Mouse (Mus musculus) hindlimb bud, embryonic 11.5 days (tissue): Measurements from ENCODE around the gene Smarcd1.
"Not testable (repeated sequence)": the region's sequence is repeated elsewhere in the genome, so short reads cannot be mapped to it uniquely, and the experiment has no call there.

Experiments used
- DNase-seq: peaks from one replicate; pipeline ENCODE4 v3.0.0-alpha.2; 2012; ENCODE audit warnings: low read depth, low spot score; ENCODE audit errors: extremely low spot score

The Smarcd1 gene

GRCm38 (mm10) chr15:99682880-99683279, 19.0 kb upstream of the Smarcd1 start:
- no peak for DNase-seq

DNA sequence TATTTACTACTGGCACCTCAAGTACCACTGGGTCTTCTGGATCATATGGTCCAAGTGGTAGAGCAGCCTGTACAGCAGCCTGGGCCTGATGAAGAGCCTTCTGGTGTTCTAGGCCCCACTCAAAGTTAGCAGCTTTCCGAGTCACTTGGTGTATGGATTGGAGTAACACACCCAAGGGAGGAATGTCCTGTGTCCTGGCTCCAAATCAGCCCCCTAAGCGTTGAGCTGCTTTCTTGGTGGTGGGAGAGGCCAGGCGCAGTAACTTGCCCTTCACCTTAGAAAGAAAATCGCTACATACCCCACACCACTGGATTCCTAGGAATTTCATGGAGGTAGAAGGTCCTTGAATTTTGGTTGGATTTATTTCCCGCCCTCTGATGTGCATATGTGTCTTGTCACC, 17.8 kb upstream of the Smarcd1 start:
- no peak for DNase-seq

DNA sequence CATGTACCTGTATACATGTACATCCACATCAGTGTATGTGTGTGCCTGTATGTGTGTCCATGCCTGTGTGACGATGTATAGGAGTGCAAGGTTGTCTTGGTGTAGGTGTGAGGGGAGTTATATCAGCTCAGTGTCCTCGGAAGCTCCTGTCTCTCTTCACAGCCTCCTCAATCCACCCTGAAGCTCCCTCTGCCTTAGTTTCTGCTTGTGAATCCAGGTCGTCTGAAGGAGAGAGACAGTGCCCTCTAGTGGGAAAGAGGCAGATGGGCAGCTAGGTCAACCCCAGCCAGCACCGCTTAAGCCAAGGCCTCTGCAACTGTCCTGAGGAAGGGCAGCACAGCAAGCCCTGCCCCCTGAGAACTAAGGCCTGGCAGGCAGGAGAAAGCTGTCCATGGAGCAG, 13.2 kb upstream of the Smarcd1 start:
- DNase-seq = no peak

- no peak for DNase-seq
Measured at GRCm38 (mm10) chr15:99690924-99691323, 11.0 kb upstream of the Smarcd1 start.

DNA sequence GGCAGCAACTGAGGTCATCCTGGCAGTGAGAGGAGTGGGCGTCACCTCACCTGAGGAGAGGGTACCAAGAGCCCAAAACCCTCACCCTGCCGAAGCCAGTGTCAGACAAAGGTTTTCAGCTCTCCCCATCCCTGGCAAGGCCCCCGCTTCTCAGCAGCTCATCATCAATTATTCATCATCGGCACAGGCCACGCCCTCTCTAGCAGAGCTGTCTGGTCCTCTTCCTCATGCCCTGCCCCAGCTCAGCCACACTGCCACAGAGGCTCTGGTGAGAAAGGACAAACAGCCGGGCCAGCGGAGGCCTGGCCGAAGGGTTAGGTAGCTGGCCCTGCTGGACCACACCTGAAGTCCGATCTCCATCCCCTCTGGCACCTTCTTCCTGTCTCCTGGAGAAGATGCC, 10.0 kb upstream of the Smarcd1 start:
- DNase-seq = no peak

GRCm38 (mm10) chr15:99697309-99697708, 4.6 kb upstream of the Smarcd1 start:
- DNase-seq = no peak

- DNase-seq = no peak
Measured at GRCm38 (mm10) chr15:99698533-99699085, 3.3 kb upstream of the Smarcd1 start.

DNA sequence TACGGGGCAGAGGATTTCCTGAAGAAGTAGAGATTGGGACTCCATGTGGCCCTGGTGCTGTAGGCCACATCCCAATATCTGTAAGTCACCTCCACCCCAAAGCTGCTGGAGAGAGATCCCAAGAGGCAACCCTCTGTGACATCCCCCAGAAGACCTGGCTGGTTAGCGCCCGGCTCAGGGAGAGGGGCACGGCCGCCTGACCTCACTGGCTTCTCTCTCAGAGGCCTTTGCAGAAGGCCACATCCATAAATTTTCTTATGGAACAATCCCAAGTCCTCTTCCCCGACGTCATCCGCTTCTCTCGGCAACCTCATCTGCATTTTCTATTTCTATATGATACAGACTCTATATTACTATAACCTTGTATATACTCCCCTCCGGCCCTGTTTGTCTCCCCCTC, 2.2 kb upstream of the Smarcd1 start:
- DNase-seq = no peak

DNA sequence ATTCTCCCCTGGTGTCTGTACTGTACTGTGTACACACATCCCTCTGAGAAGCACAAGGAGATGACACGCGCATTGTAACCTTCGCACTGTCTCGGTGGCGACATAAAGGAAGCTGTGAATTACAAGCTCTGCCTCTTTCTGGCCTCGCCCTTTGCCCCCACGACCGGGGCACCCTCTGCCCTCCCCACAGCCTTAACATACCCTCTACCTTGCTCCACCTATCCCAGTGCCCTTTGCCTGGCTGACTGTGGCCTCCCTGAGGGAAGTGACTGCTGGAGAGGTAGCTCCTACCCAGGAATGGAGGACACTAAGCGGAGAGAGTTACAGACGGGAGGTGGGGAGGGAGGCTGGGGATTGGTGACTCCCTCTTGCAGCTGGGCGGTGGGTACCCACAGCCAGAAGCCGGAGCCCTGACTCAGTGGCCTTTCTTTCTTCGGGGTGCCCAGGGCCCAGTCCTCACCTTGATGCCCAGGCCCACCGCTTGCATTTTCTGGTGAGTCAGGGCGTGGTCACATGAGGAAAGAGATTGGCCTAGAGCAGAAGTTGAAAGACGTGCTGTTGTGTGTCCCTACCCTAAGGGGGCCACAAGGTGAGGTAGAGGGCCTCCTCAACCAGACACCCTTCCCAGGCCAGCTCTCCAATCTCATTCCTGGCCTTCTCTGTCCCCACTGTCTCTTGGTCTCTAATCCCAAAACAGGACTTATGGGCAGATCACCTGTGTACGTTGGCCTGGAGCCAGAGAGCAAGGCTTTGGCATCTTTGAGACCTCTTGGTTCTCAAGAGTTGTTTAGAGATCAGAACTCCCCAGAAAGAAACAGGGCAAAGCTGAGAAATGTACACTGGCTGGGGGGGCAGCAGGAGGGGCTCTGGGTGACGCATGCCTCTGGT, 1.5 kb upstream of the Smarcd1 start:
- DNase-seq = no peak

GRCm38 (mm10) chr15:99701640-99701998, 310 bp upstream of the Smarcd1 start:
- DNase-seq = not testable (repeated sequence)

GRCm38 (mm10) chr15:99703104-99703503, 1.2 kb downstream of the Smarcd1 start:
- DNase-seq = no peak

DNA sequence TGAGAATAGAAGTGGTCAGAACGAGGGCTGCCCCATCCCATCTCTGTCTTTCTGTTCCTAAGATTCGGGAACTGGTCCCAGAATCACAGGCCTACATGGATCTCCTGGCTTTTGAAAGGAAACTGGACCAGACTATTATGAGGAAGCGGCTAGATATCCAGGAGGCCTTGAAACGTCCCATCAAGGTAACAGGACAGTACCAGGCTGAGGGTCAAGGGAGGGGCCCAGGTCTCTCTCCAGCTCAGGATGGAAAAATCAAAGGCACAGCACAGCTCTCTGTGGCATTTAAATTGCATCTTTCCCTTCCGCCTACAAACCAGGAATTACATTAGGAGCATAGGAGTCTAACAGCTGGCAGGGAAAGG, 1.7 kb downstream of the Smarcd1 start:
- no peak for DNase-seq

DNA sequence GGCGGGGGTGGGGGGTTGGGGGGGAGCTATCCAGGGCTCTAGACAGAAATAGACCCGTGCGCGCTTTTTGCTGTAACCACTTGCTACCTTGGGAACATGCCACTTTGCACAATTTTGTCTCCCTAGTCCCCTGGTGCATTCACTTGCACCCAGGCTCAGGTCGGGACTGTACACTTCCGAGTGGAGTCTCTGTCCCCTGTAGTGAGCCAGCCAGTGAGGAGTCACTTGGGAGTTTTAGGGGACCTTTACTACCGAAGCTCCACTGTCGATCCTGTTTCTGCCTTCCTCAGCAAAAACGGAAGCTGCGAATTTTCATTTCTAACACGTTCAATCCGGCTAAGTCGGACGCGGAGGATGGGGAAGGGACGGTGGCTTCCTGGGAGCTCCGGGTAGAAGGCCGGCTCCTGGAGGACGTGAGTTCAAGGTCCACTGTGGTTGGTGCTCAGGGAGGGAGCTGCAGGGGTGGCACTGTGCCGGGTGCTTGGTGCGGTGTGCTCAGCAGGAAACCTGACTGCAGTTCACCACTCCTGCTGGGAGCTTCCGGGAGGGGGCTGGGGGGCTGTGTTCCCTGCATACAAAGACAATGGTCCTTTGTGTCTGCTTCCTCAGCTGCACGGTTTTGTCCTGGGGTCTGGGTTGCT, 2.2 kb downstream of the Smarcd1 start:
- DNase-seq = no peak

DNA sequence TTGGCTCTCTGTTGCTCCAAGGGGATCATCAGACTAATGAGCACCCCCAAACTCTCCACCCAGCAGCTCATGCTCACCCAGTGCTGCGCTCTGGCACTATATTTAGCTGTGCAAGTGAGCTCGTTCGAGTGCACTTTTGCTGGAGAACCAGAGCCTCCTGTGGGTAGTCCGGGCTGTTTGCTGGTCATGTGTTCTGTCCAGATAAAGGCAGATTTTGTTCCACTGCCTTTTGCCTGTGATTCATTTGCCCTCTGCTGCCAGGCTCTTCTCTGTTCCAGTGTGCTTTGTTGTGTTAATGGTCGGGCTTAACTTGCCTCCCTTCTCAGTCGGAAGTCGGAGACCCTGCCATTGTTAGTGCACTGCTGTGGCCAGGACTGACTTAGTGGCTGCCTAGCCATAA, 3.0 kb downstream of the Smarcd1 start:
- no peak for DNase-seq

- no peak for DNase-seq
Measured at GRCm38 (mm10) chr15:99705440-99706048, 3.6 kb downstream of the Smarcd1 start, which contains the start of gene Gm17349. TSS of gene Gm17349 (minus strand) at chr15:99705490.

DNA sequence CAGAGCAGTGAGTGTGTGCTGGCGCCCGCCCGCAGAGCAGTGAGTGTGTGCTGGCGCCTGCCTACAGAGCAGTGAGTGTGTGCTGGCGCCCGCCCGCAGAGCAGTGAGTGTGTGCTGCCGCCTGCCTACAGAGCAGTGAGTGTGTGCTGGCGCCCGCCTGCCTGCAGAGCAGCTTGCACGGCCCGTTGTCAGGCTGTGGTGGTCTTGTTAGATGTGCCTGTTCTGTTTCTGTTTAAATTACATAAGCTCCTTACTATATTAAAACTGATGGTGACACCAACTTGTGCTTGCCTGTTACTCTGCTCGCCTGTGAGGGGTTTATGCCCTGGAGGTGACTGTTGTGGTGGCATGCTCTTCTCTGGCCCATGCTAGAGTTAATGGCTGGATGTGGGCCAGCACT, 6.2 kb downstream of the Smarcd1 start:
- DNase-seq = no peak

- DNase-seq = no peak
Measured at GRCm38 (mm10) chr15:99710221-99711190, 8.6 kb downstream of the Smarcd1 start.

- no peak for DNase-seq
Measured at GRCm38 (mm10) chr15:99711491-99711890, 9.6 kb downstream of the Smarcd1 start.

- no peak for DNase-seq
Measured at GRCm38 (mm10) chr15:99712666-99713559, 11.0 kb downstream of the Smarcd1 start.

DNA sequence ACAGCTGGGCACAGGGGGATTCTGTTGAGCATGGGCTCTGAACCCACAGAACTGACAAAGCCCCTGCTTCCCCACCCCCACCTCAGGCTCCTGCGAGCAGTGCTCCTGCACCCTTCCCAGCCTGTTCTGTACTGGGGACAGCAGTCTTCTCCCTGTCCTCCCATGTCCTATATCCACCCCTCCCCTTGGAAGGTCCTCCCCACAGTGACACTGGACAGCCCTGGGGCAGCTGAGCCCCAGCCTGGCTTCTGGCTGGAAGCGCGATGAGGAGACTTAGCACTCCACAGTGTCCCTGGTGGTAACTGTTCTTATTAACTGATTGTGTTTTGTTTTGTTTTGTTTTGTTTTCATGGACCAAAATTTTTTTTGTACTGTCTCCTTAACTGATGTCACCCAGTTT, 11.6 kb downstream of the Smarcd1 start:
- no peak for DNase-seq
